Mouse (Mus musculus): ENCODE data around the gene Arid2.
"Not testable (repeated sequence)": the region's sequence is repeated elsewhere in the genome, so short reads cannot be mapped to it uniquely, and the experiment has no call there.

Gene Arid2

DNA sequence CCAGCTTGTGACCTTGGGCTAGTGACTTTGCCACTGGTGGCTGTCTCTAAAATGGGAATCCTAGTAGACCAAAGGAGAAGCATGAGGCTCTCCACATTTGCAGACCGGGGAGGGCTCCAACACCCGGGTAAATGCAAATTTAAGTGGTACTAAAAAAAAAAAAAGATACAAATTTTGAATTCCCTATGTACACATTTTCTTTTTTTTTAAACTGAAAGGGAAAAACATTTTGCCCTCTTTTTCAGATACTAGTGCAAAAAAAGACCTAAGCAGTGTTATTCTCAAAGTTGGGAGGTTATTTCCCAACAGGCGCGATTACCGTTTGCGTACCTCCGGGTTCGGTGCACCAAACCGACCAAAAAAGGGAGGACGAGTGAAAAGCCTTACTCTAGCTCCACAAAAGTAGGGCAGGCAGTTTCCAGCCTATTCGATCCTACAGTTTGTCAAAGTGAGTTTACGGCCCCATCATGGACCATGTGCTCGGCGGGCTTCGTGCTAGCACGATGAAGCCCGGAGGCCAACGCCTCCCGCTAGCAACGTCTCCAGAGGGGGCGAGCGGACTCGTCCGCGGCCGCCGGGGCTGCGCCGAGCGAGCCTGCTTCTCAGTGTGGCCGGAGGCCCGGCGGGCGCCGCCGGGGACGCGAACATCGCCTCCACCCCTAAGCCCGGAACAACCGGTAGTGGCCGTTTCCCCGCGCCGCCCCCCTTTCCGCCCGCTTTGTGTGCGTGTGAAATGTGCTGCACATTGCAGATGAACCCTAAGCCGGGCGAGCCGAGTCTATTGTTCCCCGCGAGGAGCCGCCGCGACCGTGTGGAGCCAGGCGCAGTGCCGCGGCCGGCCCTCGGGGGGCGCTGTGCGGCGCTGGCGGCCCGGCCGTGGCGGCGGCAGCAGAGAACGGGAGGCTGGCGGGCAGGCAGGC lies 1.0 kb upstream of the Arid2 start:
- DNase-seq: peak; percentile 95

DNA sequence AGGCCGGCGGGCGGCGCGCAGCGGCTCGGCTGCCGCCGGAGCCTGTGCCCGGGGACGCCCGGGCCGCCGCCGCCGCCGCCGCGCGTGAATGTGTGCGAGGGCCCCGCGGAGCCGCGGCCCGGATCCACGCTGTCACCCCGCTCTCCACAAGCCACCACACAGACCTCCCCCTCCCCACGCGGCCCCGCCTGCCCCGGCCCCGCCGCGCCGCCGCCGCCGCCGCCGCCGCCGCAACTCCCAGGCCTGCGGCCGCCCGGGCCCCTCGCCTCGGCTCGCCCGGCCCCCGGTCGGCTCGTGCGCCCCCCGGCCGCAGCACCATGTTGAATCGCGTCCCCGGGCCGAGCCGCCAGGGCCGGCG lies 404 bp upstream of the Arid2 start:
- no peak for DNase-seq

DNA sequence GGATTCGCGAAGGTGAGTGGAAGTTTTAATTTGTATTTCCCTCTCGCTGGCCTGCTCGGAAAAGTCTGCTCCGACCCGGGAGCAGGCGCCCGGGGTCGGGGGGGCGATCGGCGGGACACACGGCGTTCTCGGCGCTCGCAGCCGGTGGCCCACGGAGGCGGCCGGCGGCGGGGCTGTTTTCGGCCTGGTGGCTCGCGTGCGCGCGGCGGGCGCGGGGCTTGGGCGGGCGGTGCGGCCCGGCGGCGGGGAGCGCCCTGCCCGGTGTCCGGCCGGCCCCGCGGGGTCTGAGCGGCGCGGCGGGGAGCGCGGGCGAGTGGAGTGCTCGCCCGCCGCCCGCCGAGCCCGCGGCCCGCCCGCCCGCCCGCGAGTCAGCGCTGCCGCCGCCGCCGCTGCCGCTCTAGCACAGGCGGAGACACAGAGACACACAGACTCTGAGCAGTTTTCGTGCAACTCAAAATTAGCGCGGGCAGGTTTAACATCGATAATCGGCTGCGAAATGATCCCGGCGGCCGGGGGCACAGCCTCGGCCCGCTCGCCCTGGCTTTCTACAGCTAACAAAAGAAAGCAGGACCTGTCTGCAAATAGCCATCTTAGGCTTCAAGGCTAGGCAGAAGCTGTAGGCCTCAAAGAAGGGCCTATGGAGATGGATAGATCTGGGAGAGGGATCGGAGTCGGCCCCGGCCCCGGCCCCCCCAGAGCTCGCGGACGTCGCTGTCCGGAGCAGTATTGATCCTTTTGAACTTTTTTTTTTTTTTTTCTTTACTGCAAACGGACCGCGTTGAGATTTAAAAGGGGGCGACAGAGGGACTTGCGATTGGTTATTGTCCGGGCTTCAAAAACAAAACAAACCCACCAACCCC lies 888 bp downstream of the Arid2 start:
- peak; percentile 51 for DNase-seq

DNA sequence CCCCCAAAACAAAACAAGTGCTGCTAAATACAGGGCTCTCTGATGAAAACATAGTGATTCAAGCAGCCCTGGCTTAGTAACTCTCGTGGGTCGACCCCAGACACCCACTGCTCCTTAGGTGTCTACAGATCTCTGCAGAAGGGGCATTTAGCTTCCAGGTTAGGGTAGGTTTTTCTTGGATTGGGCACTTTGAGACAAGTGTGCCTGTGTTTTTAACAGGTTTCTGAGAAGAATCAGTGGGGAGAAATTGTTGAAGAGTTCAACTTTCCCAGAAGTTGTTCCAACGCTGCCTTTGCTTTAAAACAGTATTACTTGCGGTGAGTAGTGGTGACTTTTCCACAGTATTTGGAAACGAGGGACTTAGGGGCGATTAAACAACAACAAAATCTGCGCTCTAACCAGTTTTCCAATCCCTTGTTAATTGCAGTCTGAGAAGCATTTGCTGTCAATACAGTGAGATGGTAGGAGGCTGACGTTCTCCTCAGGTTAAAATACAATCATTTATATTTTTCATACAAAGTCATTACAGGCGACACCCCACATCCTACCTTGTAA lies 1.6 kb downstream of the Arid2 start:
- DNase-seq: peak; percentile 30

DNA sequence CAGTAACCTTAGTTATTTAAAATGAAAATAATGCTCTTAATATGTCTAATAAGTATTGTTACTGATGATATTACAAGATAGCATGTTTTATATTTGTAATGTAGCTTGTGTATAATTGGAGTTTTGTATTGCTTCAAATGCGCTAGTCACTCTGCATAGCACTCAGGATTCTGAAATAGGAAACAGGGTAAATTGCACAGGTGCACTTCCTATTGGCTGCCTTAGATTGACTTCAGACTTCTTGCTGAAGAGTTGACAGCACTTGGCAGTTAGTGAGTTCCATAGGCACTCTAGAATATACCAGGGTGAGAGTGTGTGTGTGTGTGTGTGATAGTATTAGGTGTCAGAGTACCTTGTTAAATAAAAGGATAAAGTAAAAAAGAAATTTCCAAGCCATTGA lies 2.7 kb downstream of the Arid2 start:
- no peak for DNase-seq

DNA sequence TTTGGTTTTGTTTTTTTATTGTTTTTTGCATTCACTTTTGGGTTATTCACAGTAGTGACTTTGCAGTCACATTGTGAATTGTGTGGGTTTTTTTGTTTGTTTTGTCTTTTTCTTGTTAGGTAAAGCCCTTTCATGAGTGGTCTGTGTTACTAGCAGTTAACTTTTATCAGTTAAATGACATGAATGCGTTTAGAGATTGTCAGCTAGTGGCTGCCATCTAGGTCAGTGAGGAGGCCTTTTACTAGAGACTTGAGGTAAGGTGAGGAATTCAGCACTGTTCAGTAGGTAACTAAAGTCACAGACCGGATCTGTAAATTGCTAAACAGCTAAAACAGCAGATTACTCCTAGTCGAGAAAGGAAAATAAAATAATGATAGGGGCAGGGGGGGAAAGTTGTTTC lies 6.1 kb downstream of the Arid2 start:
- no peak for DNase-seq

DNA sequence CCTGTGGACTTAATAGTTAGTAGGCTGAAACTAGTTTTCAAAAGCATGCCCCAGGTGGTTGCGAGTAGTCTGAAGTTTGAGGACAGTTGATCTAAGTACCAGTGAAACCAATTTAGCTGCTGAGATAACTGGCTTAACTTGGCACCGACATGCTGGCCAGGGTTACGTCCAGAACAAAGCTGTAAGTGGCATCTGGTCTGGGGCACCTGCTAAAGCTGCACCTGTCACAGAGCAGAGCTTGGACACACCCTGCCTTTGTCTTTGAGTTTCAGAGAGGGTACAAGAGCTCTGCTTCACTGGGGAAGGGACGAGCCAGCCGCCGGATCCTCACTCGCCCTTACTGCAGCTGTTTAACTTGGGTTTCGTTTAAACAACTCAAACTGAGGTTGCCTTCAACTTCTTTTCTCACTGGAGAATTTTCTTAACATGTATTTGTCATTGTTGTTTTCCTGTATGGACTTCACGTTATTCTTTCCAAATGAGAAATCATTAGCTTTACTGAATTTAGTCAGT lies 9.8 kb downstream of the Arid2 start:
- DNase-seq: no peak

DNA sequence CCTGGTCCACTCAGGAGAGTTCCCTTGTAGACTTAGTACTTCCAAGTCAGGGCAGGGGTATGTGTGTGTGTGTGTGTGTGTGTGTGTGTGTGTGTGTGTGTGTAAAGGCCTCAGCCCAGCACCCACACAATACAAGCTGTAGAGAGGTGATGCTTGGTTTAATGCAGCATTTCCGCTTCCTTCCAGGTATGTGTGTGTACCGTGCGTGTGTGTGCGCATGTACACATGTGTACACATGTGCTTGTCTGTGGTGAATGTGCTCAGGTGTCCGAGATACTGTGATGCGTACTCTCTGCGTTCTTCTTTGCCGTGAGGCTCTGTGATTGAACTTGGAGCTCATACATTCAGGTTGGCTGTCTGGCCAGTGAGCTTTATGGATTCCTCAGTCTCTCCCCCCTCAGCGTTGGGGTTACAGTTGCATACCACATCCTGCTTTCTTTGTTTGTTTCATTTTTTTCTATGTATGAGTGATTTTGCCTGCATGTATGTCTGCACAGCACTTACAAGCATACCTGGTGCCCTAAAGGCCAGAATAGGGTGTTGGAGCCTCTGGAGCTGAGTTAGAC lies 10.4 kb downstream of the Arid2 start:
- no peak for DNase-seq

DNA sequence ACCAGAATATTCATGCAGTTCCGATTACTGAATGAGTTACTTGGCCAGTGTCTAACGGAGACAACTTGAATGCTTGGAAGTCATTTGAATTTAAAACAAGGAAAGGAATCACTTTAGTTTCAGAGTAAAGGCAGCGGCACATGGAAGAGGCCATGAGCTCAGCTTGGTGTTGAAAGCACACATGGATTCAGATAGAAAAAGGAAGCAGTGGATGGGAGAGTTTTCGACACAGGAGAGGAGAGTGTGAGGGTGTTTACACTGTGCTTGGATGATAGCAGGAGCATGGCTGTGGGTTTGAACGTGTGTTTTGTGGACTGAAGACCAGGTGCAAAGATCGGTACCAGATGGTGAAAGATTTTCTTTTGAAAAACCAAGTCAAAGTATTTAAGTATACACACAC lies 22.0 kb downstream of the Arid2 start:
- DNase-seq: no peak

DNA sequence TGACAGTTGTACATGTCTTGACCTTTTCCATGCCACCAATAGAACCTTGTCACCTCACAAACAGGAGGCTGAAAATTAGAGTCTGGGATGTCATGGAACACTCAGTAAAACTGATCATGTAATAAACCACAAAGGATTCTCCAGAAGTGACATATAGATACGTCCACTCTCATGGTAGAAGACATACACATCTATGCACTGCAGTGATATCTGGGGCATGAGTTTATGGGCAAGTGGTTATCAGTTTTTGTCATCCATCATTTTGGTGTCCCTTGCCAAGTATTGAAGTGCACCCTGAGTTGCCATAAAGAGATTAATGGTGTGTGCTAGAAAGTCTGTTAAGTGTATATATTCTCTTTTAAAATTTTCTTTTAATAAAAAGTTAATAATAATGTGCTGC lies 25.6 kb downstream of the Arid2 start:
- no peak for DNase-seq

DNA sequence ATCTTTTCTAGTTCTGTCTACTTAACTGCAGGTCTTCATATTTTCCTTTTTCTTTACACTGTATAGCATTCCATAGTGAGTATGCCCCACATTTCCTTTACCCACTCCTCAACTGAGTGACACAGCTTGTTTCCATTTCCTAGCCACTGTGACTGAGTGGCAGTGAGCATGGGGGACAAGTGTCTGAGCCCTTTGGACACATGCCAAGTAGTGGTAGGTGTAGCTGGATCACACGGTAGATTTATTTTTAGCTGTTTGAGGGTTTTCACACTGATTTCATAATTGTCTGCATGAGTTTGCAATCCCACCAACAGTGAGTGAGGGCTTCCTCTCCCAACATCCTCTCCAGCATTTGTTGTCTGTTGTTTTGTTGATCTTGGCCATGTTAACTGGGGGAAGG lies 28.3 kb downstream of the Arid2 start:
- DNase-seq: no peak

DNA sequence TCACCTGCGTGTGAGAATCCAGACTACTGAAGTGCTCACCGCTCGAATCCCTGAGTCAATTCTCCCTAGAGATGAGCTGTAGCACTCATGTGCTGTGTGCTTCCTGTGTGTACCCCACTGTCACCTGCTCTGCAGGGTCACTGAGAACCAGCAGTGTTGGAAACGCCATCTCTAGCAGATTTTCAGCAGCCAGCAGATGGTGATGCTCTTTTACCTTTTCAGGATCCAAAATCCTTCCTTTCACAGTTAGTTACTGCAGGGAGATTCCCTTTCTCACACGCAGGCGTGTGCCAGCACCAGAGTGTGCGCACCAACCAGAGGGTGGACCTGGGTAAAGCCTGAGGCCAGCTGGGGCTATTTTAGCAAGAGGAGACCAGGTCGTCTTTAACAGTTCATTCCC lies 32.0 kb downstream of the Arid2 start:
- DNase-seq: peak; percentile 32

DNA sequence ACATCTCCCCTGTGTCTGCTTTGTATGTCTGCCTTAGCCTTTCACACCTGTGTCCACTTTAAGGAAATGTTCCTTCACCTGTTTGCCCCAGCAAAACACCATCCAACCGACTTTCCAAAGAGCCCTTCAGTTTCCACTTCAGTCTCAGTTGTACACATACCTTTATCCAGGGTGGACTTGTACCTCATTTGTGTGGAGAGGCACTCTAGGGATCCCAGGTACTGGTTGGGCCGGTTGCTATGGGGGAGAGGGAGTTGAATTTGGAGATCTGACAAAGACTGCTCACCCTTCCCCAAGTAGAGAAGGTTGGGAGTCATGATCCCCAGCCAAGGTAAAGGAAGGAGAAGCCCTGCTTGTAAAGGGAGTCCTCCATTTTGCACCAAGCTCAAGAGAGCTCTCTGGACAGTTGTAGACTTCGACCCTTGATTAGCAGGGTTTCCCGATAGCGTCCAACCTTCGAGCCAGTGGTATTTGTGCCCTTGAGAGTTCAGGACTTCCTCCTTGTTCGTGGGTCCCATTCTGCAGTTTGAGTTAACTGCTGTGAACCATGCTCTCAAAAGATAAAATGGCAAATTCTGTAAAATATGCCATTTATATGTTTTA lies 38.5 kb downstream of the Arid2 start:
- no peak for DNase-seq

DNA sequence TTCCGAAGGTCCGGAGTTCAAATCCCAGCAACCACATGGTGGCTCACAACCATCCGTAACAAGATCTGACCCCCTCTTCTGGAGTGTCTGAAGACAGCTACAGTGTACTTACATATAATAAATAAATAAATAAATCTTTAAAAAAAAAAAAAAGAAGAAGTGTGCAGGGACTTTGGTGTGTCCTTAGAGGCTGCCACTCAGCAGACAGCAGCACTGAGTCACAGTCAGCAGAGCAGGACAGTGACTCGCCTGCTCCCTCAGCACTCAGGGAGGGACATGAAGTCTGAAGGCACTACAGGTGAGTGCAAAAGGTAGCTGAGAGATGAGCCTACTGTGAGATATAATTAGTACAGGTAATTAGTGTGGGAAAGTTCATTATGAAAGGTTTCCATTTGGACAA lies 41.4 kb downstream of the Arid2 start:
- not testable (repeated sequence) for DNase-seq

DNA sequence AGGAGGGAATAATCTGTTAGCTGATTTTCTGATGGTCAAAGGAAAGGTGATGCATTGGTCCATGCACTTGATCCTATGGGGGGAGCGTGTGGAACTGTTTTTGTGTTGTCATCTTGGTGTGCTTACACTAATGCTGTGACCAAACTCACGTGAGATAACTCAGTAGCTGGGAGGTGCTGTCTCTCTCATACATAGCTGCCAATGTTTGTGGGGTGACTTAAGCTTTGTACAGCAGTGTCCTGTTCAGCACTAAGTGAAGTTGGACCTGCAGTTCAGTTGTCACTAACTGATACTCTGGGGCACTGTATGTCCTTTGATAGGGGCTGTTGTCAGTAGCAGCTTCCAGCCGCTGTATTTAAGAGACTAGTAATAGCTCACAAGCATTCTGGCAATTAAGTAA lies 43.2 kb downstream of the Arid2 start:
- DNase-seq: no peak

DNA sequence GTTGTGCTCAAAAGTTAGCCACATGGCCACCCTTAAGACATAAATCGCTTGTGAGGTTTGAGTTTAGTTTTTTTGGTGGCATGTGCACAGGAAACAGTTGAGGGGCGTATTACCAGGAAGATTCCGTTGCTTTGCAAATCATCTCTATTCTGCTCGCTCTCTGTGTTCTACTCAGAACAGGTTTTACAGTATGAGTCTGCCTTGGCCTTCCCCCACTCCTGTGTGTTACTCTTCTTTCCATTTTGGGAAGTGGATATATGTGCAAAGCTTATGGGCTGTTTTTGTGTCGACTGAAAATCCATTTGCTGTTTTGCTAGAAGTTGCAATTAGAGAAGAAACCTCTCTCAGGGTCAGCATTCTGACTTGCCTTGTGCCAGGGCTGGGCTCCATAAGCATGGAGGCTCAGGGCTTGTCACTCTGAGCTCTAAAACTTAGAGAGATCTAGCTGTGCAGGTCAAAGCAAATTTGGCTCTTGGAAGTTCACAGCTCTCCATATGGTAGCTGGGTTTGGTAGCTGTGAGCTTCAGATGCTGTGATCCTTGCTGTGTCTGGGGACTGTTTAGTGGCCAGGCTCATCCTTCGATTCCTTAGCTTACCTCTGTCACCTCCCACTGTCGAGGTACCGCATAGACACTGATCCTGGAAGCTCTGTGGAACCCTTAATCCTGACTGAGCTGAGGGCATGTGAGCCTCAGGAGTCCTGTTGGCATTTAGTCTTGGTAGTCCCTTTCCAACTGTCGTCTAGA lies 45.3 kb downstream of the Arid2 start:
- DNase-seq: no peak

DNA sequence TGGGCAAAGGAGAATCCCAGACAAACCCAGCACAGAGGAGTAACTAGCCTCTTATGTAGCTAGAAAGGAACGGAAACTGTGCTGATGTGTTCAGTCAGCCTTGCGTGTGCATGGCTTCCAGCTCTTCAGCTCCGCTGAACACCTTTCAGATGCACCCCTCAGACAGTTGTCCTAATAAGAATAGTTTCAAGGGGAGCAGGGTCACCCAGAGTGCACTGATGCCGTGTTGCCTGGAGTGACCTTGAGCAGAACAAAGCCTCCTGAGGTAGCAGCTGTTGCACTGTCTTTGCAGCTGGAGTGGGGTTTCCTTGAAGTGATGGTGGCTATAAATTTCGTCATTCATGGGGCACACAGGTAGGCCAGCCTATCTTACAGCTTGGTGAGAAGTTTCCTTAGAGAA lies 46.0 kb downstream of the Arid2 start:
- no peak for DNase-seq

DNA sequence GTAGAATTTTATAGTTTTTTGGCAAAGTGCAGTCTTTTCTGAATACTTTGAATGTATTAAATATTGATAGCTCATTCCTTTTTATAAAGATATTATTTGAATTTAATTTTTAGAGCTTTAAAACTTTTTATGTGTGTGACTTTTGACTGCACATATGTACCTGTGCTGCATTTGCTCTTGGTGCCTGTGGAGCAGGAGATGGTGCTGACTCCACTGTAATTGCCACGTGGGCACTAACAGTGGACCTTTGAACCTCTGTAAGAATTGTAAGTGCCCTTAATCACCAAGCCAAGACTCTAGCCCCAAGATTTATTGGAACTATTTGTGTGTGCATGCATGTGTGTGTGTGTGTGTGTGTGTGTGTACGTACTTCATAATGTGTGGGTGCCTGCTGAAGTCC lies 53.6 kb downstream of the Arid2 start:
- DNase-seq: no peak

DNA sequence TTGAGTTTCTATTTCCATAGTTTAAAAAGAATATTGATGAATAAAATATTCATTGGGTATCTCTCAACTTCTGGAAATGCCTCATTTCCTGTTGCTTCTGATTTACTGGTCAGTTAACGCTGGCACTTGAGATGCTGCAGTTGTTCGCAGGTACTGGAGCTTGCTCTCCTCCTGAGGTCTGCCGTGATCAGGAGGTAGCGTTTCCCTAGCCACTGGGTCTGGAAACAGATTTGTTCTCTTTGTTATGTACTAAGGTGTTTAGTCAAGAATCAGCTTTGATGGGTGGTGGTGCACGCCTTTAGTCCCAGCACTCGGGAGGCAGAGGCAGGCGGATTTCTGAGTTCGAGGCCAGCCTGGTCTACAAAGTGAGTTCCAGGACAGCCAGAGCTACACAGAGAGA lies 54.8 kb downstream of the Arid2 start:
- no peak for DNase-seq

DNA sequence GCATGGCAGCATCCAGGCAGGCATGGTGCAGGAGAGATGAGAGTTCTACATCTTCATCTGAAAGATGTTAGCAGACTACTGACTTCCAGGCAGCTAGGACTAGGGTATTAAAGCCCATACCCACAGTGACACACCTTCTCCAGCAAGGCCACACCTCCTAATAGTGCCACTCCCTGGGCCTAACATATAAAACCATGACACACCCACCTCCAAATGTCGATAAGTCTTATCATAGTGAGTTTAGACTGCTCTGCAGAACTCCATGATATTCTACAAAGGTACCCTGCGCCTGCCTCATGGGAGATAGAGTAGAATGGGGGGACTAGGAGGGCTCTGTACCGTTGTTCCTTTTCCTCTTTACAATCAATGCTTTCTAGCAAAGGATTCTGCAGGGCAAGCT lies 55.6 kb downstream of the Arid2 start:
- DNase-seq: no peak

DNA sequence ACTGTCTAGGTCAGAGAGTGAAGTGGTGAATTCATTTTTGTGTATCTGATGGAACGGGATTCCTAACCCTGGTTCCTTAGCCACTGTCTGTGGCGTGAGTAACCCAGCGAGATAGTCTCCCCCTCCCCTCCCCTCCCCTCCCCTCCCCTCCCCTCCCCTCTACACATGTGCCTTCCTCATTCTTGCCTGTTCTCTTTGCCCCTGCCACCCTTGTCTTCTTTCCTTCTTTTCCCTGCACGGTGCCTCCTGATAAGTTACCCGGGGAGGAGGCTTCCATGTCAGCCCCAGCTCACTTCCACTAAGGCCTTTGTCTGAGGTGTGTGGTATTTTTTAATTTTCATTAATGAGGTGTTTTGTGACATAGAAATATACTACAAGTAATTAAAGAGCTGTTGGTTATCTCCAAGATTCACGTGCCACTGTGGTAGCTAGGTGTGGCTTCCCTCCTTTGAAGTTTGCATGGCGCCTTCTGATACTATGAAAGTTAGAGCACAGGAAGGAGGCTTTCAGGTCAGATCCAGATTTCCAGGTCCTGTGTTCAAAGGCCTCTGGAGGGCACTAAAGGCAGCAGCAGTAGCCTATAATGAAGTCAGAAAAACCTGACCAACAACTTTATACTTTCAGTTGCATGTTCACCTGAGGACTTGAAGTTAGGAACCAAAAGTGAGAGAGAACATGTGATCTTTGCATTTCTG lies 57.4 kb downstream of the Arid2 start:
- DNase-seq: no peak

All from cerebellum, adult 11-12 months (tissue).